Mouse (Mus musculus) cortical plate, adult 2 months (tissue): ENCODE data around the gene Mrpl27.

Source experiments
- CTCF ChIP-seq: fragments of 200-500 bp; IDR thresholded peaks from 2 replicates; pipeline ENCODE4 v1.5.1; 2011; ENCODE audit warnings: mild to moderate bottlenecking, control low read depth, low read length; ENCODE audit not compliant: insufficient read depth; ENCODE audit errors: extremely low read depth
- POLR2A ChIP-seq: fragments of 200-500 bp; IDR thresholded peaks from 2 replicates; pipeline ENCODE4 v1.6.1; 2011; ENCODE audit warnings: mild to moderate bottlenecking, low read length, control low read depth; ENCODE audit not compliant: insufficient read depth; ENCODE audit errors: extremely low read depth

- TF ChIP-seq POLR2A = no peak
- no peak for TF ChIP-seq CTCF
These were observed 28.1 kb downstream of the Mrpl27 start for GRCm38 (mm10) chr11:94681640-94682039.
